Mouse (Mus musculus) hindbrain, postnatal 0 days (tissue): Measurements from ENCODE around the gene Trappc13. TPM values are rescaled to one million over a fixed set of nuclear protein-coding genes. Genes with fewer than 3 reads are reported as not detected.

ENCODE experiments used
- ATAC-seq: fragments of 200-750 bp; cut with Nextera tagmentation; 2 replicates; pipeline ENCODE4 v1.8.0; 2017; ENCODE audit warnings: mild to moderate bottlenecking, moderate TSS enrichment, moderate library complexity
- DNase-seq: peaks from one replicate; pipeline ENCODE4 v3.0.0-alpha.2; 2015; ENCODE audit warnings: low spot score
- H3K27ac ChIP-seq: fragments of 300-500 bp; sonication (generic); 2 replicates; pipeline ENCODE4 v1.5.1; 2014; ENCODE audit warnings: mild to moderate bottlenecking
- H3K27me3 ChIP-seq: fragments of 300-500 bp; sonication (generic); 2 replicates; pipeline ENCODE4 v1.6.1; 2014; ENCODE audit warnings: low read length, mixed read lengths; ENCODE audit not compliant: insufficient read depth
- H3K36me3 ChIP-seq: fragments of 300-500 bp; sonication (generic); 2 replicates; pipeline ENCODE4 v1.6.1; 2014; ENCODE audit warnings: low read length, mixed read lengths; ENCODE audit not compliant: insufficient read depth
- H3K4me1 ChIP-seq: fragments of 300-500 bp; sonication (generic); 2 replicates; pipeline ENCODE4 v1.6.1; 2014; ENCODE audit warnings: antibody characterized with exemption, low read length, mixed read lengths; ENCODE audit not compliant: insufficient read depth
- H3K4me2 ChIP-seq: fragments of 300-500 bp; sonication (generic); 2 replicates; pipeline ENCODE4 v1.6.1; 2014; ENCODE audit warnings: low read depth, mild to moderate bottlenecking, low read length, moderate library complexity, mixed read lengths
- H3K4me3 ChIP-seq: fragments of 300-500 bp; sonication (generic); 2 replicates; pipeline ENCODE4 v1.5.1; 2014; ENCODE audit warnings: low read length
- H3K9ac ChIP-seq: fragments of 300-500 bp; sonication (generic); replicated peaks from 2 replicates; pipeline ENCODE4 v1.6.1; 2014; ENCODE audit warnings: mild to moderate bottlenecking, low read length, moderate library complexity, mixed read lengths
- H3K9me3 ChIP-seq: fragments of 300-500 bp; sonication (generic); 2 replicates; pipeline ENCODE4 v1.6.1; 2016; ENCODE audit warnings: low read length, mixed read lengths
- CTCF ChIP-seq: IDR thresholded peaks from 2 replicates; pipeline ENCODE4 v1.5.1; 2016; ENCODE audit warnings: antibody characterized with exemption, control low read depth, low read depth
- WGBS: fragments of 180-500 bp; shearing (Covaris S2); extraction: QIAGEN DNeasy Blood & Tissue Kit; methylation state at CpG from one replicate; pipeline ENCODE4 v1.1.7; 2014; 5-methylcytosine and 5-hydroxymethylcytosine counted together
- polyA plus RNA-seq: library from polyadenylated mRNA; unstranded; fragments of >200 nt; fragmentation: Nextera tagmentation; extraction: Ambion mirVana; gene quantifications from 2 replicates; pipeline ENCODE4 v1.2.1, GENCODE M21; 2015
- total RNA-seq: library from RNA; depleted of rRNA; stranded (reverse); fragments of >200 nt; gene quantifications from 2 replicates; pipeline ENCODE4 v1.2.3, GENCODE M21; 2014

Trappc13 gene
- total and polyA plus RNA-seq, 2 experiments from 2014 or later: 26.0 to 41.9 TPM

DNA sequence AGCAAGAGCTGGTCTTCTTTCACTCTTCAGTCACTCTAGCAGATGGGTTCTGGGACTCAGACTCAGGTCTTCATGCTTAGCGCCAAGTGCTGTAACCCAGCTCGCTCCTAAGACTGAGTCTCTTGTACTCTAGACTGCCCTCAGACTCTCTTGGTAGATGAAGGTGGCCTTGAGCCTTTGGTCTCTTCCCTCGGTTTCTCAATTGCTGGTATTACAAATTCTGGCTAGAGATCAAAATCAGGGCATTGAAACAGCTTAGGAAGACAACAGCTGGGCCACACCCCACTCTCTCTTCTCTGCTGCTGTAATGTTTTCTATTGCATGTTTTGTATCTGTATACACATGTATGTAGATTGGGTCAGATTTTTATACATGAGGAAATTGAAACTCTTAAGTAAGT lies 32.6 kb downstream of the Trappc13 start:
- no peak overlapping the region for H3K27ac ChIP-seq
- DNase-seq: no peak
- ATAC-seq: no peak
- no peaks in the 10 kb centered on the region for H3K4me1 ChIP-seq
- no peaks in the 10 kb centered on the region for H3K9me3 ChIP-seq
- no peak overlapping the region for H3K9ac ChIP-seq
- no peak overlapping the region for H3K4me3 ChIP-seq
- 89% methylated on average over 3 of the region's 3 CpGs for WGBS
- no peak overlapping the region for H3K4me2 ChIP-seq
- H3K27me3 ChIP-seq: no peaks in the 10 kb centered on the region
- no peak for TF ChIP-seq CTCF
- H3K36me3 ChIP-seq: peaks cover 47% of the 10 kb centered on the region

DNA sequence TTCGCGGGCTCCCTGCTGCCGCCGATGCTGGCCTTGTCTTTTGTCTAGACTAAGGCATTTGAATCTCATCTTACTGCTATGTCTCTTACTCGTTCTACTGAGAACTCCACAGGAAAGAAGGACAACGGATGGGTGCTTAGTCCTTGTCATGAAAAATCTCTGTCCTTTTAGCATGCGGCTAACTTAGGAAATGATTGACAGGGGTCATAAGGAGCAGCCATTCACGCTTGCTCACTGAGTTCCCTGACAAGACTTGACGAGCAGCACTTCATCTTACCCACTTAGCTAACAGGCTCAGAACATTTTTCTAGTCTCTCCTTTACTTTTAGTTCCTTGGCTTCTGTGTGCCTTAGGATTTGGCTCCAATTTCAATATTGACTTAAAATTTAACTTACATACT lies 33.4 kb downstream of the Trappc13 start:
- no peak overlapping the region for H3K27ac ChIP-seq
- ATAC-seq (no peak), DNase-seq (no peak)
- no peak overlapping the region for H3K4me2 ChIP-seq
- H3K4me3 ChIP-seq: no peak overlapping the region
- WGBS: 61% methylated on average over 9 of the region's 9 CpGs
- H3K9ac ChIP-seq: no peak overlapping the region
- no peaks in the 10 kb centered on the region for H3K9me3 ChIP-seq
- H3K27me3 ChIP-seq: no peaks in the 10 kb centered on the region
- no peaks in the 10 kb centered on the region for H3K4me1 ChIP-seq
- TF ChIP-seq CTCF: no peak
- H3K36me3 ChIP-seq: peaks cover 55% of the 10 kb centered on the region

DNA sequence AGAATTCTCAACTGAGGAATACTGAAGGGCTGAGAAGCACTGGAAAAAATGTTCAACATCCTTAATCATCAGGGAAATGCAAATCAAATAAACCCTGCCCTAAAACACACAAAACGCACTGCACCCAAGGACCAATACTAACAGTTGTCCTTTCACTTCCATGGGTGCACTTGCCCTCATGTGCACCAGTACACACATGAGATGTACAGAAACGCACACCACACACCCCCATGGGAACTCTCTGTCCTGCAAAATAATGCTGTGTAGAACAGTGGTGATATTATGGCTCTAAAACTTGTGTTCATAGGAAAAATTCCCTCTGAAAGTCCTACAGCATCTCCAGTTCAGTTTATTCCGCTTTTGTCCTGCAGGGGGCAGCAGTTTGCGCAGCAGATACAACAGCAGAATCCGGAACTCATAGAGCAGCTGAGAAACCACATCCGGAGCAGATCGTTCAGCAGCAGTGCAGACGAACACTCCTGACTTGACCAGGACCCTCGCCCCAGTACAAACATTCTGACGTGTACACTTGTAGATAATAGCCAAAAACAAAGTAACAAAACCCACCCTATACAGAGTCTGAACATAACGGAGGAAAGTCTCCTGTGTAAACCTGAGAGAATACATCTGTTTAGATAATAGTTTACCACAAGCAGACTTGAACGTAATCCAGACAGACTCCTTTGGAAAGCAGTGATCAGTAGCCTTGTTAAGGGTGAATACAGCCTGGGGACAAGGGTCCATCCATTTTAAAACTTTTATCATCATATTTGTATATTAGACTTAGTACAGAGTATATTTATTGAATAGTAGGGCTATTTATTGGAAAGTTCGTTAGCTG lies 38.7 kb downstream of the Trappc13 start:
- H3K36me3 ChIP-seq: peaks cover 30% of the 10 kb centered on the region
- TF ChIP-seq CTCF: peak; percentile 89
- no peak overlapping the region for H3K9ac ChIP-seq
- no peak overlapping the region for H3K27ac ChIP-seq
- ATAC-seq (peak; percentile 80), DNase-seq (peak; percentile 87)
- H3K27me3 ChIP-seq: no peaks in the 10 kb centered on the region
- H3K4me2 ChIP-seq: no peak overlapping the region
- no peaks in the 10 kb centered on the region for H3K9me3 ChIP-seq
- H3K4me1 ChIP-seq: no peaks in the 10 kb centered on the region
- 45% methylated on average over 13 of the region's 13 CpGs for WGBS
- H3K4me3 ChIP-seq: no peak overlapping the region

DNA sequence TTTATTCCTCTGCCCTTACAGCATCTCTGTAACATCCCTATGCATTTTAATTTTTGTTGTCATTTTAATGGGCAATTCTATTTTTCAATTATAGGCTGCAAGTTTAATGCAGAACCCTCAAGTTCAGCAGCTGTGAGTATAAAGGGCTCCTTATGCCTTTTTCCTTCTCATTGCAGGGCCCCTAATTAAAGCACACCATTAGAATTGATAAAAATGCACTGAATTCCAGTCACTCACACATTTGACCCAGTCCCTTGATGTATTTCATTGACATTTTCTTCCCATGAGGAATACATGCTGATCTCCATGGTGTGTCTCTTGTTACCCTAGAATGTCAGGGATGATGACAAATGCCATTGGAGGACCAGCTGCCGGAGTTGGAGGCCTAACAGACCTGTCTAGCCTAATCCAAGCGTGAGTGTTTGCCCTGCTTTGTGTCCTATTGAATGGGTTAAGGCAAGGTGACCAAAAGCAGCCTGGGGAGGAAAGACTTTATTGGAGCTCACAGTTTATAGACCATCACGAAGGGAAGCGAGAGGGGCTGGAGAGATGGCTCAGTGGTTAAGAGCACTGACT lies 43.7 kb downstream of the Trappc13 start:
- H3K27me3 ChIP-seq: no peaks in the 10 kb centered on the region
- H3K4me2 ChIP-seq: no peak overlapping the region
- H3K4me1 ChIP-seq: no peaks in the 10 kb centered on the region
- no peak for ATAC-seq
- 64% methylated on average over 4 of the region's 4 CpGs for WGBS
- no peak for TF ChIP-seq CTCF
- DNase-seq: no peak
- H3K4me3 ChIP-seq: no peak overlapping the region
- H3K27ac ChIP-seq: no peak overlapping the region
- H3K9me3 ChIP-seq: no peaks in the 10 kb centered on the region
- H3K9ac ChIP-seq: no peak overlapping the region
- peaks cover 10% of the 10 kb centered on the region for H3K36me3 ChIP-seq

DNA sequence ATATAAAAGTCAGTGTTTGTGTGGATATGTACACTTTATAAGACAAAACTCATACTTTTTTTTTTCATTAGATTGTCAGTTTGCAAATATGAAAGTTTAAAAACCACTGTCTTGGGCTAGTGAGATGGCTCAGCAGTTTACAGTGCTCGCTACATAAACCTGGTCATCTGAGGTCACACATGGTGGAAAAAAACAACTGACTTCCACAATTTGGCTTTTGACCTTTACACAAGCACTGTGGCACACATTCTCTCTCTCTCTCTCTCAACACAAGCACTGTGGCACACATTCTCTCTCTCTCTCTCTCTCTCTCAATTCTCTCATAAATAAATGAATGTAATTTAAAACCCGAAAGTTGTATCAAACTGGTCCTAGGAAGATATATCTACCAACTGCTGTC lies 45.7 kb downstream of the Trappc13 start:
- ATAC-seq: no peak
- peaks cover 19% of the 10 kb centered on the region for H3K36me3 ChIP-seq
- H3K27ac ChIP-seq: no peak overlapping the region
- no peak overlapping the region for H3K4me3 ChIP-seq
- no peaks in the 10 kb centered on the region for H3K4me1 ChIP-seq
- H3K9me3 ChIP-seq: no peaks in the 10 kb centered on the region
- H3K4me2 ChIP-seq: no peak overlapping the region
- no peak overlapping the region for H3K9ac ChIP-seq
- WGBS: 85% methylated on average over 2 of the region's 2 CpGs
- H3K27me3 ChIP-seq: no peaks in the 10 kb centered on the region
- no peak for TF ChIP-seq CTCF
- no peak for DNase-seq

DNA sequence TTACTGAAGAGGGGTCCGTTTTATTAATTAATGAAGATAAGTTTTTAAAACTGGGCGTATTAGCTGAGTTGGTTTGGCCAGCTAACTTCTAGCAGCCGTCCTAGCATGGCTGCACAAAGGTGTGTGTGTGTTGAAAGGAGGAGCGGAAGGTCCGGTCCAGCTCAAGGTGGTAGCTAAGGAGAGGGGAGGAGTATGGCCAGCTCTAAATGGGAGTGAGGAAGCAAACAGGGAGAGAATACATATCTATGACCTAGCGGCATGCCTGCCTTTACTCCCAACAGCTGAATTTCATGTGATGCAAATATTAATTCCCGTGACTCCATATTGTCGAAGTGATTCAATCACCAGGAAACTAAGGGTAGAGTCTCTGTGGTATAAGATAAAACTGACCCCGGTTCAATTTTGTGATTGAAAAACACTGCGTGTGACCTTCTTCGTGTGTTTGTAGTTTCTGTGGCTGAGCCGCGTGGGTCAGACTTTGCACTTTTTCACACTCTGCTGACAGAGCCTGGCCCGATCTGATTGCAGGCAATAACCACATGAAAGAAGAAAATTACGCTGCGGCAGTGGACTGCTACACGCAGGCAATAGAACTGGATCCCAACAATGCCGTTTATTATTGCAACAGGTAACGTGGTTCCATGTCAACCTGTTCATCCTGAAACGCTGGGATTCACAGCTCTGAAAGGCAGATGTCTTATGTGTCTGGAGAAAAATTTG lies 54.4 kb downstream of the Trappc13 start:
- no peak overlapping the region for H3K4me3 ChIP-seq
- H3K4me1 ChIP-seq: no peaks in the 10 kb centered on the region
- H3K9me3 ChIP-seq: no peaks in the 10 kb centered on the region
- TF ChIP-seq CTCF: no peak
- no peak overlapping the region for H3K9ac ChIP-seq
- WGBS: 92% methylated on average over 20 of the region's 20 CpGs
- H3K36me3 ChIP-seq: peaks cover 8% of the 10 kb centered on the region; the same call in 1 of the 2 replicates
- H3K27ac ChIP-seq: no peak overlapping the region
- no peak for DNase-seq
- ATAC-seq: no peak
- no peaks in the 10 kb centered on the region for H3K27me3 ChIP-seq
- no peak overlapping the region for H3K4me2 ChIP-seq
